Mouse (Mus musculus) layer of hippocampus, adult 18-20 months (tissue): ENCODE results near the gene Eif2d. TPM values are rescaled to one million over a fixed set of nuclear protein-coding genes. Genes with fewer than 3 reads are reported as not detected.

Experiments
- DNase-seq, 2 experiments: peaks; one replicate each; pipeline ENCODE4 v3.0.0; 2022; ENCODE audit warnings: low spot score in 2 of 2
- long read RNA-seq: library from polyadenylated mRNA; stranded (forward); transcript quantifications from one replicate; pipeline ENCODE4 v2.0.0, GENCODE M21; 2021
- total RNA-seq, 2 experiments: library from RNA; stranded (reverse); gene quantifications; 2 replicates each; pipeline ENCODE4 v1.2.3; 2021

Eif2d gene
- 10 to 100 TPM; 37.0 to 38.3 TPM for total RNA-seq
- long read RNA-seq, transcript Eif2d-202 (15 exons, 2,009 nt) = major isoform, 16 of 38 reads
- long read RNA-seq, partial matches to known transcripts = 8 of 38 reads
- long read RNA-seq, other reads (novel, unspliced or antisense) = 13 of 38 reads

GRCm38 (mm10) chr1:131153018-131153629, at the start of gene Eif2d:
Gene Eif2d, plus strand, starts transcription at chr1:131153181.
- DNase-seq = peak; percentile 82 to 90

- no peak for DNase-seq
Observed at GRCm38 (mm10) chr1:131103776-131104424, 49.1 kb upstream of the Eif2d start.

- no peak for DNase-seq
Observed at GRCm38 (mm10) chr1:131107575-131108308, 45.2 kb upstream of the Eif2d start.

- DNase-seq = no peak
Observed at GRCm38 (mm10) chr1:131110525-131111106, 42.4 kb upstream of the Eif2d start.

GRCm38 (mm10) chr1:131112576-131112975, 40.4 kb upstream of the Eif2d start:
- no peak for DNase-seq

GRCm38 (mm10) chr1:131115932-131116331, 37.0 kb upstream of the Eif2d start:
- peak in 1 of 2 experiments; percentile 84 for DNase-seq

- peak; percentile 84 to 90 for DNase-seq
Observed at GRCm38 (mm10) chr1:131116430-131117011, 36.5 kb upstream of the Eif2d start.

- no peak for DNase-seq
Observed at GRCm38 (mm10) chr1:131118530-131118929, 34.5 kb upstream of the Eif2d start.

- DNase-seq = no peak
Observed at GRCm38 (mm10) chr1:131119026-131119425, 34.0 kb upstream of the Eif2d start.

GRCm38 (mm10) chr1:131121987-131122386, 31.0 kb upstream of the Eif2d start:
- no peak for DNase-seq

GRCm38 (mm10) chr1:131123522-131124265, 29.3 kb upstream of the Eif2d start:
- no peak for DNase-seq

GRCm38 (mm10) chr1:131125987-131126744, 26.8 kb upstream of the Eif2d start:
- DNase-seq = peak; percentile 43 to 53

- DNase-seq = no peak
Observed at GRCm38 (mm10) chr1:131134231-131134630, 18.8 kb upstream of the Eif2d start.

GRCm38 (mm10) chr1:131134942-131135522, 17.9 kb upstream of the Eif2d start:
- DNase-seq = no peak

- no peak for DNase-seq
Observed at GRCm38 (mm10) chr1:131135960-131136629, 16.9 kb upstream of the Eif2d start.

GRCm38 (mm10) chr1:131137111-131137510, 15.9 kb upstream of the Eif2d start:
- peak in 1 of 2 experiments; percentile 53 for DNase-seq

- DNase-seq = no peak
Observed at GRCm38 (mm10) chr1:131137717-131138118, 15.3 kb upstream of the Eif2d start.

- peak; percentile 90 to 91 for DNase-seq
Observed at GRCm38 (mm10) chr1:131138191-131139016, 14.6 kb upstream of the Eif2d start, which contains the start of gene Dyrk3. Gene Dyrk3, minus strand, starts transcription at chr1:131138340.
